Mouse (Mus musculus): Measurements from ENCODE around the gene Ppp1cc. TPM values are rescaled to one million over a fixed set of nuclear protein-coding genes. Genes with fewer than 3 reads are reported as not detected.

Gene Ppp1cc
- 168 and 178 TPM in 2 replicates for polyA plus RNA-seq (2015; fragmentation: Nextera tagmentation; extraction: Ambion mirVana)

DNA sequence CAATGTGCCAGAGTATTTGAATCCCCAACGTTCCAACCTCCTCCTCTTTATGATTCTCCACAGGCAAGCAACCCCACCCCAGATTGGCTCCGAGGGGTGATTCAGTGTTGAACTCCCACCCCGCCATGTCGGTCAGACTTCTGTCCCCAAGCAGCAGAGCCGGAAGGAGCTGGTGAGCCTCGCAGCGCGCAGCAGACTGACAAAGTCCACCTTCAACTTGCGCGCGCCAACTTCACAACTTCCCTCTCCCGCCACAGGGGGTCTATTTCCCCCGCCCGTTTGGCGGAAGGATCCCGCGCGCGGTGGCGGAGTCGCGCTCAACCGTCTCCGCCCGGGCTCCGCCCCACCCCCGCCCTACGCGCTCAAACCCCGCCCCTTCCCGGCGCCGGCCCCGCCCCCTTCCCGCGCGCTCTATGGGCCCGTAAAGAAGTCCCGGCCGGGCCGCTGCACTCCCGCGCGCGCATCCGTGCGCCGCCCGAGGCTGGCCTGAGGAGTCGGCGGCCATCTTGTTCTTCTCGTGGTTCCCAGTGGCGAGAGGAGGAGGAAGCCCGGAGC, at the start of gene Ppp1cc:
Gene Ppp1cc, plus strand, starts transcription at position 452 of the 555 bp plus-strand sequence.

DNA sequence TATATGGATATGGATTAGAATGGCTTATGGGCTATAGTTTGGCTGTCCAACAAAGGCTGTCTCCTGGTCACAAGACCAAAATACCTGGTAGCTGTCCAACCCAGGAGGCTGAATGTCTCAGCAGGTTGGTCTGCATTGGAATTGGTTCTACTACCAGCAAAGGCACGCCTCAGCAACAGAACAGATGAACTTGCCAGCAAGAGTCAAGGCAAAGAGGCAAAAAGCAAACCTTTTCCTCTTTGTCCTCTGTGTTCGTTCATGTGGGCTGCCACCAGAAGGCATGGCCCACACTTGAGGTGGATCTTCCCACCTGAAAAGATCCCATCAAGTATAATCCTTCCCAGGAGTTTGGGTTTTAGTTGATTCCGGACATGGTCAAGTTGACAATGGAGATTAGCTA, 17.4 kb upstream of the Ppp1cc start, which contains the start of gene Ccdc63:
Gene Ccdc63, minus strand, starts transcription at position 101 of the 400 bp plus-strand sequence.

DNA sequence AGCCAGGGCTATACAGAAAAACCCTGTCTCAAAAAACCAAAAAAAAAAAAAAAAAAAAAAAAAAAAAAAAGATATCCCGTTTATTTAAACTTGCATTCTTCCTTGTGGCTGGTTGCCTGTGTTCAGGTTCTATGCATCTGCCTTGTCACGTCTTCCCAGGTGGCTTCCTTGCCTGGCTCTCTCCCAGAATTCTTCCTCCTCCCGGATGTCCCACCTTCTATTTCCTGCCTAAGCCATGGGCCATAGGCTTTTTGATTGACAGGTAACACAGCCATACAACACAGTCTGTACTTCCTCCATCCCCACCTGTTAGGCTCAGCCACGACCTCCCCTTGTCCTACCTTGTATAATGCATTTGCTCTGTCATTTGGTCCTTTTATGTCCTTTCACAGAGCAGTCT, 48.4 kb downstream of the Ppp1cc start, which contains the start of gene Hvcn1:
Gene Hvcn1, plus strand, starts transcription at position 330 of the 400 bp plus-strand sequence.

Other genes with a start within 250 kb of the Ppp1cc start
- 14.2 and 15.9 TPM in 2 replicates for gene Cux2, start 108.2 kb upstream of the Ppp1cc start, polyA plus RNA-seq (2015; fragmentation: Nextera tagmentation; extraction: Ambion mirVana)
- gene Myl2, start 57.3 kb upstream of the Ppp1cc start, polyA plus RNA-seq (2015; fragmentation: Nextera tagmentation; extraction: Ambion mirVana) = 3.4 and 6.2 TPM in 2 replicates
- 0.72 TPM in 1 of 2 replicates, not detected in the other for gene Ccdc63, start 17.5 kb upstream of the Ppp1cc start, polyA plus RNA-seq (2015; fragmentation: Nextera tagmentation; extraction: Ambion mirVana)
- 0.79 and 1.2 TPM in 2 replicates for gene Hvcn1, start 48.5 kb downstream of the Ppp1cc start, polyA plus RNA-seq (2015; fragmentation: Nextera tagmentation; extraction: Ambion mirVana)
- gene Tctn1, start 106.2 kb downstream of the Ppp1cc start, polyA plus RNA-seq (2015; fragmentation: Nextera tagmentation; extraction: Ambion mirVana) = 4.8 and 6.6 TPM in 2 replicates
- gene Pptc7, start 126.1 kb downstream of the Ppp1cc start, polyA plus RNA-seq (2015; fragmentation: Nextera tagmentation; extraction: Ambion mirVana) = 10.6 and 12.1 TPM in 2 replicates
- gene Rad9b, start 196.0 kb downstream of the Ppp1cc start, polyA plus RNA-seq (2015; fragmentation: Nextera tagmentation; extraction: Ambion mirVana) = 14.6 and 19.7 TPM in 2 replicates
- gene Vps29, start 196.1 kb downstream of the Ppp1cc start, polyA plus RNA-seq (2015; fragmentation: Nextera tagmentation; extraction: Ambion mirVana) = 351 and 379 TPM in 2 replicates
- gene Gpn3, start 213.6 kb downstream of the Ppp1cc start, polyA plus RNA-seq (2015; fragmentation: Nextera tagmentation; extraction: Ambion mirVana) = 43.7 and 48.2 TPM in 2 replicates
- 146 and 148 TPM in 2 replicates for gene Fam216a, start 214.1 kb downstream of the Ppp1cc start, polyA plus RNA-seq (2015; fragmentation: Nextera tagmentation; extraction: Ambion mirVana)
- gene Arpc3, start 233.6 kb downstream of the Ppp1cc start, polyA plus RNA-seq (2015; fragmentation: Nextera tagmentation; extraction: Ambion mirVana) = 128 and 133 TPM in 2 replicates

Measured in neural tube, postnatal 0 days (tissue).